Mouse (Mus musculus) myocyte (in vitro differentiated cells): ENCODE measurements around the gene Fam168a.

ENCODE experiments used
- CEBPB ChIP-seq: IDR thresholded peaks from 2 replicates; pipeline ENCODE4 v1.6.1; 2011; ENCODE audit warnings: mild to moderate bottlenecking, moderate library complexity; ENCODE audit not compliant: poor library complexity, insufficient read depth, severe bottlenecking
- E2F4 ChIP-seq: IDR thresholded peaks from one replicate; pipeline ENCODE4 v1.6.1; 2011; ENCODE audit warnings: mild to moderate bottlenecking, control low read depth, moderate library complexity; ENCODE audit not compliant: insufficient read depth
- MAX ChIP-seq: IDR thresholded peaks from one replicate; pipeline ENCODE4 v1.6.1; 2011; ENCODE audit warnings: low read depth, mild to moderate bottlenecking, control low read depth
- MYOD1 ChIP-seq, 3 experiments: IDR thresholded peaks; one replicate each; pipeline ENCODE4 v1.6.1; 2011; ENCODE audit warnings: control low read depth in 2 of 3, low read depth in 2 of 3, mild to moderate bottlenecking in 2 of 3, moderate library complexity in 1 of 3; ENCODE audit not compliant: insufficient read length in 2 of 3, control insufficient read depth in 1 of 3
- POLR2A ChIP-seq: IDR thresholded peaks from one replicate; pipeline ENCODE4 v1.6.1; 2011; ENCODE audit warnings: low read depth, mild to moderate bottlenecking, control low read depth, moderate library complexity; ENCODE audit not compliant: insufficient read length
- POLR2AphosphoS2 ChIP-seq: IDR thresholded peaks from one replicate; pipeline ENCODE4 v1.6.1; 2011; ENCODE audit warnings: low read depth, control low read depth; ENCODE audit not compliant: insufficient read length
- REST ChIP-seq: IDR thresholded peaks from one replicate; pipeline ENCODE4 v1.6.1; 2011; ENCODE audit warnings: mild to moderate bottlenecking, control low read depth, moderate library complexity; ENCODE audit not compliant: insufficient read depth, insufficient read length
- SRF ChIP-seq: IDR thresholded peaks from one replicate; pipeline ENCODE4 v1.6.1; 2011; ENCODE audit warnings: low read depth; ENCODE audit not compliant: control insufficient read depth, insufficient read length
- TCF12 ChIP-seq: IDR thresholded peaks from one replicate; pipeline ENCODE4 v1.6.1; 2011; ENCODE audit warnings: mild to moderate bottlenecking, control low read depth; ENCODE audit not compliant: poor library complexity, insufficient read depth, severe bottlenecking
- TCF3 ChIP-seq: IDR thresholded peaks from one replicate; pipeline ENCODE4 v1.6.1; 2011; ENCODE audit warnings: low read depth, control low read depth; ENCODE audit not compliant: insufficient read length
- USF1 ChIP-seq: IDR thresholded peaks from one replicate; pipeline ENCODE4 v1.6.1; 2011; ENCODE audit warnings: low read depth, mild to moderate bottlenecking, control low read depth, moderate library complexity

GRCm38 (mm10) chr7:100873197-100873596 lies 166.8 kb downstream of the Fam168a start:
- TF ChIP-seq CEBPB (no peak), POLR2AphosphoS2 (no peak), USF1 (no peak), POLR2A (no peak), E2F4 (no peak), TCF12 (no peak), MYOD1 (IDR thresholded peaks at IDR 0.05; ENCODE audit: control insufficient read depth in 1 of 3, insufficient read length in 2 of 3, low read depth in 2 of 3) (no peak), MAX (no peak), SRF (no peak), REST (no peak), TCF3 (no peak)
